Mouse (Mus musculus) Patski (cell line): ENCODE data around the gene Rgs9bp. TPM values are rescaled to one million over a fixed set of nuclear protein-coding genes. Genes with fewer than 3 reads are reported as not detected.

ENCODE experiments used
- ATAC-seq: fragments of 100-300 bp; one replicate; pipeline ENCODE4 v1.8.0; 2021
- CTCF ChIA-PET: fragments of 350-600 bp; sonication (Branson Sonifier 250); formaldehyde crosslinking; loops from one replicate; lab custom pipeline; 2022; ENCODE audit warnings: inconsistent platforms; lab: Charles Lee
- POLR2A ChIA-PET: fragments of 350-600 bp; sonication (Branson Sonifier 250); formaldehyde crosslinking; loops from one replicate; lab custom pipeline; 2022; ENCODE audit warnings: antibody characterized with exemption, inconsistent platforms; lab: Charles Lee
- DNase-seq: peaks from one replicate; pipeline ENCODE4 v3.0.0-alpha.2; 2011; ENCODE audit warnings: low read depth, low spot score
- H3K27me3 ChIP-seq: fragments of 371-371 bp; one replicate; pipeline ENCODE4 v1.5.1; 2021
- CTCF ChIP-seq: fragments of 100-300 bp; IDR thresholded peaks from one replicate; pipeline ENCODE4 v1.5.1; 2021
- in situ Hi-C: fragments of 300-500 bp; cut with MboI; formaldehyde crosslinking; loops from 3 replicates; pipeline ENCODE4 v1.11.1; 2018; ENCODE audit warnings: low pct_unique_long_range_greater_than_20kb, mixed read lengths
- polyA plus RNA-seq: library from polyadenylated mRNA; unstranded; gene quantifications from one replicate; pipeline ENCODE4 v1.2.3, GENCODE M21; 2021

Gene Rgs9bp
- polyA plus RNA-seq, 1 experiment from 2014 or later: 0.30 TPM

DNA sequence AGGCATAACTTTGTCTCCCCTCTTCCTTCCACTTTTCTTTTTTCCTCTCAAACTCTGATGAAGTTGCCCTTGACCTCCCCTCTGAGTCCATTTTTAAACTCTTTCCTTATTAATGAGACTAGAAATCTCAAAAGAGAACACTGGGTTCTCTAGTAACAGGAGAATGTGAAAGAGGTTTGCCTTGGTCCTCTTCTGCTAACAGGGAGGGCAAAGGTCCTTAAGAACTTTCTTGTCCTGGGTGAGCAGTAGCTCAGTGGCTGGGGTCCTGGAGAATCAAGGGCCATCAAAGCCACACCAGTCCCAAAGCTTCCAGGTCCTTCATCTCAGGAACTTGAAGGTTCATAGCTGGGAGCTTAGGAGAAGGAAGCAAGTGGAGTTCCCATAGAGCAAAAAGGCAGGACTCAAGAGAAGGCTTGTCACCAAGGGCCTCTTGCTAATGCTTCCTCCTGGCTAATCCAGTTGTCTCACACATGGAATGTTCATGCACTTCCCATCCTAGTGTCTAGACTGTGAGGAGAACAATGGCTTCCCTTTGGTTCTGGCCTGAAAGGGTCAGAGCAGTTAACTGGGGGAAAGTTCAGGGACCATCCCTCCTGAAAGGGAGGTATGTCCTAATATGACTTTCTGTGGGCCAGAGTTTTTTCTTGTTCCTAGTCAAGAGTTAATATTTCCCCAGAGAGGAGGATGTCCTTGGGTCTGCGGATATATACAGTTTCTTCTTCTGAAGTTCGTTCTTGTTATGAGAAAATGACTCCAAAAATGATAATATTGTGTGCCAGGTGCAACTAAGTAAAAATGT lies 21.1 kb downstream of the Rgs9bp start:
- ATAC-seq (no peak), DNase-seq (no peak)
- ChIA-PET CTCF (interaction anchor here (2.1 kb wide), 1 partner anchor 18 kb away, joined by 6 read pairs; no protein-coding TSS in a partner anchor), POLR2A (no interaction called here)
- in situ Hi-C loops: no loop called here
- no peak for TF ChIP-seq CTCF
- H3K27me3 ChIP-seq: peaks cover 4% of the 10 kb centered on the region

DNA sequence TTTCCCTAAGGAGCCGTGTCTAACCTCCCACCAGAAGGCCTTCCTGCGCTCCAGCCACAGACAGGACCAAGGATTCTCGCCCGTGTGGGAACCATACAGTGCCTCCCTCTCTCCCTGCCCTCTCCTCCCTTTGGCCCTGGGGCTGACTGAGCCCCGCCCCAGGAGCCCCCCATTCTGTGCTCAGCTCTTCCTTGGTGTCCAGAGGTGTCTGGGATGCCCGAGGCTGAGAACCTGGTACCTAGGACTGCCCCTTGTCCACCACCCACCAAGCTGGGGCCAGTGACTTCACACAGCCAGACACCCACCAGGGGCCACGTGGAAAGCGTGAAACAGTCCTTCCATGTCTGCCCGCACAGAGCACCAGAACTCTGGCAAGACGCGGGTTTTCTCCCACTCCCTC lies 22.3 kb downstream of the Rgs9bp start:
- in situ Hi-C loops: no loop called here
- DNase-seq: no peak
- ChIA-PET POLR2A (no interaction called here), CTCF (no interaction called here)
- ATAC-seq: no peak
- TF ChIP-seq CTCF: no peak
- peaks cover 4% of the 10 kb centered on the region for H3K27me3 ChIP-seq

DNA sequence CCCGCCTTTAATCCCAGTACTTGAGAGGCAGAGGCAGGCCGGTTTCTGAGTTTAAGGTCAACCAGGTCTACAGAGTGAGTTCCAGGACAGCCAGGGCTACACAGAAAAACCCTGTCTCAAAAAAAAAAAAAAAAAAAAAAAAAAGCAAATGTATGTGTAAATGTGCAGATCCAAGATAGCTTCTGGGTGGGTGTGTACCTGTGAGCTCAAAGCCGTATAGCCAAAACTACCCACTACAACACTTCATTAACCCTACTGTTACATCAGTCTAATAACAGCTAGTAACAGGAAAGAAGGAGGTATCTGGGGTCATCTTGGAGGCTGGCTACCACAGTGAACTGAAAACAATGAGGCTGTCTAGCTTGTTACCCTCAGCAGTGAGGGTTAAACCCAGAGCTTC lies 25.5 kb downstream of the Rgs9bp start:
- ChIA-PET POLR2A (interaction anchor here (0.7 kb wide), 1 partner anchor 12 kb away, joined by 6 read pairs; no protein-coding TSS in a partner anchor), CTCF (interaction anchor here (1.2 to 1.5 kb wide), 2 partner anchors 14 to 20 kb away, joined by 3 to 4 read pairs; no protein-coding TSS in a partner anchor)
- DNase-seq (no peak), ATAC-seq (no peak)
- in situ Hi-C loops: loop anchor here (10.0 kb wide), 2 partner anchors 75 to 245 kb away; partner anchors contain the start of gene Gpatch1
- peaks cover 4% of the 10 kb centered on the region for H3K27me3 ChIP-seq
- TF ChIP-seq CTCF: no peak

DNA sequence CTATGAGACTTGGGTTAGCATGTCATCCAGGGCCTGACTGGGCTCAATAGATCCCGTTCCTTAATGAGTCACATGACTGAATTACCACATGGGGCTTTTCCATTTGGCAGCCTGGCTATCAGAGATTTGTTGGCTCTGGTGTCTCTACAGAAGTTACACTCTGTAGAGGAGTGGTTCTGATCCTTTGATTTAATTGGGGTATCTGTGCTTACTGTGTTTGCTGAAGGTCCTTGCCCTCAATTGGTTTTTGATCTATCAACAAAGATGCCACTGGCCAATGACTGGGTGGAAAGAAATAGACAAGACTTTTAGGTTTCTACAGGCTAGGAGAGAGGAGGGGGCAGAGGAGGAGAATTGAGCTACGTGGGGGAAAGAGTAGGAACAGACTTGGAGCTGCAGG lies 26.7 kb downstream of the Rgs9bp start:
- H3K27me3 ChIP-seq: peaks cover 4% of the 10 kb centered on the region
- ChIA-PET POLR2A (no interaction called here), CTCF (interaction anchor here (1.2 to 2.3 kb wide), 2 partner anchors 13 to 21 kb away, joined by 3 to 8 read pairs; no protein-coding TSS in a partner anchor)
- ATAC-seq (no peak), DNase-seq (no peak)
- in situ Hi-C loops: loop anchor here (10.0 kb wide), 2 partner anchors 76 to 244 kb away; partner anchors contain the start of gene Gpatch1
- TF ChIP-seq CTCF: no peak

DNA sequence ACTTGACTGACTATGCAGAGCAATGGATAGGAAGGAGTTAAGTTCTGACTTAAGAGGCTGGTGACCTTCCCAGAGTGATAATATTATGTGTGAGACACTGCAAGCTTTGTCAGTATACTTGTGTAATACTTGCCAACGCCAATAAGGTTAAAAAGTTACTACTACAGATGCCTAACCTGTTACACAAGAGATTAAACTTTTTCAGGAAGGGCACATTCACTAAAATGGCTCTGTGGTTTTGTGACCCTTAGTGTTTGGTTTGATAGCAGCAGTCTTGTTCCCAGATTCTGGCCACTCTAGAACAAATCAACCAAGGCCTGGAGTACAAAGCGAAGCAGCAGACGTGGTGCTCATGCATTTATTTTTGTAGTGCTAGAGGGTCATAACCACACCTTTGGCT lies 27.8 kb downstream of the Rgs9bp start:
- CTCF ChIA-PET: interaction anchor here (0.7 to 2.3 kb wide), 2 partner anchors 12 to 80 kb away, joined by 3 to 8 read pairs; no protein-coding TSS in a partner anchor

DNA sequence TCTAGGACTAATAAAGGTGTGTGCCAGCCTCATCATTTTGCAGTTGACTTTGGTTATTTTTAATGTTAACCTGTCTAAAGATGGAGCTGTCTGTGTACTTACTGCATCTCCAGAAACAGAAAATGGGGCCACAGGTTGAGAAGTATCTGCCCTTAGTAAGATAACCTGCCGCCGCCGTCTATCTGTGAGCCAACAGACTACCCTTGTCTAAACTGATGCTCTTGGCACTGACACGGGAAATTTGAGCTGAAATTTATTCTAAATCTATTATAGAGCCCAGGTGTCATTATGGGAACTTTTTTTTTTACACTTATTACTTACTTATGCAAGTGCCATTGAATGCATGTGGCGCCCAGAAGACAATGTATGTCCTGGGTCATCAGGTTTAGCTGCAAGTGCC lies 28.5 kb downstream of the Rgs9bp start:
- DNase-seq (no peak), ATAC-seq (no peak)
- in situ Hi-C loops: loop anchor here (10.0 kb wide), 2 partner anchors 78 to 242 kb away; partner anchors contain the start of gene Gpatch1
- TF ChIP-seq CTCF: no peak
- ChIA-PET CTCF (interaction anchor here (0.7 to 2.3 kb wide), 2 partner anchors 11 to 80 kb away, joined by 3 to 8 read pairs; no protein-coding TSS in a partner anchor), POLR2A (no interaction called here)
- peaks cover 4% of the 10 kb centered on the region for H3K27me3 ChIP-seq

More for the DNA sequence above, 27.8 kb downstream of the Rgs9bp start:
- POLR2A ChIA-PET: no interaction called here
- no peak for TF ChIP-seq CTCF
- ATAC-seq (no peak), DNase-seq (no peak)
- H3K27me3 ChIP-seq: peaks cover 4% of the 10 kb centered on the region
- in situ Hi-C loops: loop anchor here (10.0 kb wide), 2 partner anchors 77 to 243 kb away; partner anchors contain the start of gene Gpatch1

DNA sequence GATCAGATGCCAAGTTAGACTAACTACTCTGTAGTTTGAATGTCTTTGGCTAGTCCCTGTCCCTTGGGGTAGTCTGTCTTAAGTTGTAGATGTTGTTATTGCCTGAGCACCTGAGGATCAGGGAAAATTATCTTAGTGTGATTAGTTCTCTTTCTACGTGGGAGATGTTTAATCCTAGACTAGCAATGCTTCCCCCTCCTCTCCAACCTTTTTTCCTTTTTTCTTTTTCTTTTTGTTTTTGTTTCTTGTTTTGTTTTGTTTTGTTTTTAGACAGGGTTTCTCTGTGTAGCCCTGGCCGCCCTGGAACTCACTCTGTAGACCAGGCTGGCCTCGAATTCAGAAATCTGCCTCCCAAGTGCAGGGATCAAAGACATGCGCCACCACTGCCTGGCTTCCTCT lies 29.2 kb downstream of the Rgs9bp start, which contains the start of gene Nudt19:
TSS of gene Nudt19 (minus strand) at position 100 of the 399 bp plus-strand sequence.
- in situ Hi-C loops: loop anchor here (10.0 kb wide), 2 partner anchors 79 to 241 kb away; partner anchors contain the start of gene Gpatch1
- CTCF ChIA-PET: interaction anchor here (2.3 kb wide), 1 partner anchor 10 kb away, joined by 8 read pairs; no protein-coding TSS in a partner anchor
- ATAC-seq (no peak), DNase-seq (no peak)
- TF ChIP-seq CTCF: no peak
- H3K27me3 ChIP-seq: peaks cover 4% of the 10 kb centered on the region
- POLR2A ChIA-PET: no interaction called here

DNA sequence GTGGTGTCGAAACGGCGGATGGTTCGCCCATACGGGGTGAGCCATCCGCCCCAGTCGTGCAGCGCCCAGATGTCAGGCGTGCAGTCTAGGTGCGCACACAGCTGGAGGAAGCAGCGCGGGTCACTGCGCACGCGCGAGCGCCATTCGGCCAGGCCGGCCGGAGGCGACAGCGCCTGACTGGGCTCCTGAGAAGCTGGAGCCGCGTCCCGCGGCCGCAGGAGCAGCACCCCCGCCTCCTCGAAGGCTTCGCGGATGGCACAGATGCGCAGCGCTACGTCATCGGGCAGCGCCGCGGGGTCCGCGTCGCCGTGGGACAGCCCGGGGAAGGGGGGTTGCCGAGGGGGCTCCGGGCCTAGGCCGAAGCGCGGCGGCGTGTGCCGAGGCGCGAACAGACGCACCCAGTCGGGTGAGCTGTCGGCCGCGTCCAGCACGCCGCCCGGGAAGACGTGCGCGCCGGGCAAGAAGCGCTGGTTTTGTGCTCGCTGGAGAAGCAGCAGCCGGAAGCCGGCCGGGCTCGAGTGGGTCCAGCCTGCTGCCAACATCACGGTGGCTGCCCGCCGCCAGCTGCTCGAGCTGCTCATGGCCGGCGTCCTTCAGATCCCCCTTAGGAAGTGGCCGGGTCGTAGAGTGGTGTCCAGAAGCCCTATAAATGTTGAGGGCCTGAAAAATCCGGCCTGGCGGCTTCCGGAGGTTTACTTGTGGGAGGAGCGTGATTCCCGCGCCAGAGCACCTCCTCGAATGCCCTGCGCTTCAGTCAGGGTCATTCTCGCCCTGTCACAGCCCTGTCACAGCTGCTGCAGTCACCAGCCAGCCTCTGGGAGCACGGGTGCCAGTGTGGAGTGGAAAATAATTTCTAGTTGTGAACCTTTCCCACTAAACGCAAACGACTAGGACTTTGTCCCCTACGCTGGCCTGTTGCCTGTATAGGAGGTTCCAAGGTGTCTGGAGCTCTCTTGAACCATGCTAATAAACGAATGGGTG lies 29.9 kb downstream of the Rgs9bp start:
- CTCF ChIA-PET: interaction anchor here (1.5 kb wide), 1 partner anchor 9 kb away, joined by 3 read pairs; no protein-coding TSS in a partner anchor
- no peak for TF ChIP-seq CTCF
- H3K27me3 ChIP-seq: peaks cover 4% of the 10 kb centered on the region
- POLR2A ChIA-PET: interaction anchor here (0.6 kb wide), 1 partner anchor 82 kb away, joined by 3 read pairs; no protein-coding TSS in a partner anchor
- ATAC-seq (peak; percentile 86), DNase-seq (peak; percentile 48)
- in situ Hi-C loops: loop anchor here (10.0 kb wide), 2 partner anchors 79 to 241 kb away; partner anchors contain the start of gene Gpatch1

DNA sequence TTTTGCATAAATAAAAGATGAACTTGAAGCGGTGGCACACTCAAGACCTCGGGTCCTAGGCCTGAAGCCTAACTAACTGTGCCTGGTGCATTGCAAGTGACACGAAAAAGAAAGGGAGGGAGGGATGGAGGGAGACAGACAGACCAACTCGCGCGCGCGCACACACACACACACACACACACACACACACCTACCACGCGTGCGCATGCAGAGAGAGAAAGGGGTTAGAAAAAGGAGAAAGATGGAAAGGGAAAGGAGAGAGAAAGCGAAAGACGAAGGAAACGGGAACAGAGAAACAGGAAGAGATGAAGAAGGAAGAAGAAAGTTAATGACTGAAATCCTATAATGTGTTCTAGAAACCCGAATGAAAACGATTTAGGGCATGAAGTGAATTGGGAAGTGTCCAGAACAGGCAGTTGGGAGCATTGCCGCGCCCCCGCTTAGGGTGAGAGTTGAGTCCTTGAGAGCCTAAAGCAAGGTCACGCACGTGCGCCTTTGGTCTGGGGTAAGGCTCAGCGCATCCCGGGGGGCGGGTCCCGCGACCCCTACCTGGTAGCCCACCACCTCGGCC lies 30.7 kb downstream of the Rgs9bp start:
- TF ChIP-seq CTCF: no peak
- POLR2A ChIA-PET: no interaction called here
- CTCF ChIA-PET: interaction anchor here (1.5 kb wide), 1 partner anchor 9 kb away, joined by 3 read pairs; no protein-coding TSS in a partner anchor
- H3K27me3 ChIP-seq: no peaks in the 10 kb centered on the region
- in situ Hi-C loops: loop anchor here (10.0 kb wide), 2 partner anchors 80 to 240 kb away; partner anchors contain the start of gene Gpatch1
- ATAC-seq (peak; percentile 6), DNase-seq (no peak)
